Mouse (Mus musculus) kidney, adult 11 months (tissue): ENCODE results near the gene Il22.
"Not testable (repeated sequence)": the region's sequence is repeated elsewhere in the genome, so short reads cannot be mapped to it uniquely, and the experiment has no call there.

Experiments
- DNase-seq: peaks from one replicate; pipeline ENCODE4 v3.0.0; 2022

Gene Il22

GRCm38 (mm10) chr10:118204642-118205041, at the start of gene Il22:
Gene Il22, plus strand, starts transcription at chr10:118204942.
- DNase-seq = no peak

GRCm38 (mm10) chr10:118155932-118156331, 48.8 kb upstream of the Il22 start:
- no peak for DNase-seq

GRCm38 (mm10) chr10:118161131-118161530, 43.6 kb upstream of the Il22 start:
- DNase-seq = no peak

GRCm38 (mm10) chr10:118169212-118169611, 35.5 kb upstream of the Il22 start:
- DNase-seq = no peak

GRCm38 (mm10) chr10:118172416-118172815, 32.3 kb upstream of the Il22 start:
- no peak for DNase-seq

GRCm38 (mm10) chr10:118172876-118173275, 31.9 kb upstream of the Il22 start:
- DNase-seq = no peak

GRCm38 (mm10) chr10:118175542-118175941, 29.2 kb upstream of the Il22 start:
- DNase-seq = not testable (repeated sequence)

GRCm38 (mm10) chr10:118178735-118179151, 26.0 kb upstream of the Il22 start:
- DNase-seq = no peak

GRCm38 (mm10) chr10:118179265-118179664, 25.5 kb upstream of the Il22 start:
- DNase-seq = no peak

- not testable (repeated sequence) for DNase-seq
Observed at GRCm38 (mm10) chr10:118195150-118195549, 9.6 kb upstream of the Il22 start.

GRCm38 (mm10) chr10:118215719-118216393, 11.1 kb downstream of the Il22 start:
- DNase-seq = not testable (repeated sequence)

- DNase-seq = not testable (repeated sequence)
Observed at GRCm38 (mm10) chr10:118227629-118228028, 22.9 kb downstream of the Il22 start.

- not testable (repeated sequence) for DNase-seq
Observed at GRCm38 (mm10) chr10:118232607-118233006, 27.9 kb downstream of the Il22 start.

- DNase-seq = not testable (repeated sequence)
Observed at GRCm38 (mm10) chr10:118240680-118241079, 35.9 kb downstream of the Il22 start, which contains the start of gene Gm32717. Gene Gm32717, minus strand, starts transcription at chr10:118240780.

- DNase-seq = not testable (repeated sequence)
Observed at GRCm38 (mm10) chr10:118249006-118249595, 44.4 kb downstream of the Il22 start.

GRCm38 (mm10) chr10:118250852-118251295, 46.1 kb downstream of the Il22 start:
- no peak for DNase-seq

GRCm38 (mm10) chr10:118258388-118258787, 53.6 kb downstream of the Il22 start, which contains the start of gene Gm32802:
Gene Gm32802, plus strand, starts transcription at chr10:118258688.
- DNase-seq = not testable (repeated sequence)
